Mouse (Mus musculus): ENCODE data around the gene Slc7a7.
A peak's percentile ranks its signal among the peaks of the same experiment; 100 is the strongest.

Slc7a7 gene

GRCm38 (mm10) chr14:54432837-54433830 is 15.6 kb upstream of the Slc7a7 start:
- DNase-seq (ENCODE audit: extremely low read depth, insufficient read length, low spot score) = peak; percentile 83

- DNase-seq (ENCODE audit: extremely low read depth, insufficient read length, low spot score) = peak; percentile 82
Observed at GRCm38 (mm10) chr14:54432078-54432836, 14.7 kb upstream of the Slc7a7 start.

- DNase-seq (ENCODE audit: extremely low read depth, insufficient read length, low spot score) = peak; percentile 83
Observed at GRCm38 (mm10) chr14:54431334-54432077, 13.9 kb upstream of the Slc7a7 start, which contains the start of gene Mmp14. Gene Mmp14, plus strand, starts transcription at chr14:54431612.

GRCm38 (mm10) chr14:54430406-54431145 is 13.0 kb upstream of the Slc7a7 start:
- no peak for DNase-seq (ENCODE audit: extremely low read depth, insufficient read length, low spot score)

GRCm38 (mm10) chr14:54429332-54430093 is 11.9 kb upstream of the Slc7a7 start:
- no peak for DNase-seq (ENCODE audit: extremely low read depth, insufficient read length, low spot score)

- no peak for DNase-seq (ENCODE audit: extremely low read depth, insufficient read length, low spot score)
Observed at GRCm38 (mm10) chr14:54428421-54428820, 10.8 kb upstream of the Slc7a7 start.

GRCm38 (mm10) chr14:54427696-54428095 is 10.1 kb upstream of the Slc7a7 start:
- DNase-seq (ENCODE audit: extremely low read depth, insufficient read length, low spot score) = no peak

GRCm38 (mm10) chr14:54426689-54427398 is 9.3 kb upstream of the Slc7a7 start, which contains the start of gene Mrpl52:
Gene Mrpl52, plus strand, starts transcription at chr14:54426909.
- DNase-seq (ENCODE audit: extremely low read depth, insufficient read length, low spot score) = peak; percentile 96

GRCm38 (mm10) chr14:54426003-54426688 is 8.6 kb upstream of the Slc7a7 start:
- no peak for DNase-seq (ENCODE audit: extremely low read depth, insufficient read length, low spot score)

- no peak for DNase-seq (ENCODE audit: extremely low read depth, insufficient read length, low spot score)
Observed at GRCm38 (mm10) chr14:54425540-54425939, 8.0 kb upstream of the Slc7a7 start.

GRCm38 (mm10) chr14:54424634-54425033 is 7.1 kb upstream of the Slc7a7 start:
- DNase-seq (ENCODE audit: extremely low read depth, insufficient read length, low spot score) = no peak

GRCm38 (mm10) chr14:54423406-54423805 is 5.8 kb upstream of the Slc7a7 start:
- no peak for DNase-seq (ENCODE audit: extremely low read depth, insufficient read length, low spot score)

- no peak for DNase-seq (ENCODE audit: extremely low read depth, insufficient read length, low spot score)
Observed at GRCm38 (mm10) chr14:54421014-54421413, 3.4 kb upstream of the Slc7a7 start.

- no peak for DNase-seq (ENCODE audit: extremely low read depth, insufficient read length, low spot score)
Observed at GRCm38 (mm10) chr14:54416830-54417229, 750 bp downstream of the Slc7a7 start.

- no peak for DNase-seq (ENCODE audit: extremely low read depth, insufficient read length, low spot score)
Observed at GRCm38 (mm10) chr14:54416229-54416775, 1.3 kb downstream of the Slc7a7 start.

- DNase-seq (ENCODE audit: extremely low read depth, insufficient read length, low spot score) = no peak
Observed at GRCm38 (mm10) chr14:54415241-54416020, 2.1 kb downstream of the Slc7a7 start.

All from 3134 (cell line).